Mouse (Mus musculus) left cerebral cortex, adult 8-10 months (tissue): Measurements from ENCODE around the gene Gm26602. TPM values are rescaled to one million over a fixed set of nuclear protein-coding genes. Genes with fewer than 3 reads are reported as not detected.

Source experiments
- DNase-seq, 2 experiments: peaks; one replicate each; pipeline ENCODE4 v3.0.0; 2022; ENCODE audit warnings: low spot score in 2 of 2
- total RNA-seq, 4 experiments: library from RNA; stranded (reverse); gene quantifications; 2 replicates each; pipeline ENCODE4 v1.2.4; 2022

Gm26602 gene
- total RNA-seq, 4 experiments from 2014 or later = not detected

GRCm38 (mm10) chr10:79916808-79917531 lies 6.3 kb downstream of the Gm26602 start, which contains the start of gene Kiss1r:
TSS of gene Kiss1r (plus strand) at chr10:79916971.
- peak; percentile 70 to 74 for DNase-seq

- no peak for DNase-seq
Measured at GRCm38 (mm10) chr10:79917532-79918100, 7.0 kb downstream of the Gm26602 start.

GRCm38 (mm10) chr10:79918231-79919078 lies 7.8 kb downstream of the Gm26602 start:
- DNase-seq = no peak

- DNase-seq = no peak
Measured at GRCm38 (mm10) chr10:79919251-79919849, 8.7 kb downstream of the Gm26602 start.

- no peak for DNase-seq
Measured at GRCm38 (mm10) chr10:79920056-79920890, 9.6 kb downstream of the Gm26602 start.

- DNase-seq = no peak
Measured at GRCm38 (mm10) chr10:79920958-79921535, 10.4 kb downstream of the Gm26602 start, which contains the start of gene R3hdm4. TSS of gene R3hdm4 (minus strand) at chr10:79921208.

GRCm38 (mm10) chr10:79921572-79921971 lies 10.9 kb downstream of the Gm26602 start:
- no peak for DNase-seq

- DNase-seq = peak; percentile 80 to 96
Measured at GRCm38 (mm10) chr10:79924998-79925784, 14.5 kb downstream of the Gm26602 start.

- no peak for DNase-seq
Measured at GRCm38 (mm10) chr10:79925785-79926490, 15.3 kb downstream of the Gm26602 start.

GRCm38 (mm10) chr10:79926491-79927323 lies 16.1 kb downstream of the Gm26602 start, which contains the start of gene Arid3a:
TSS of gene Arid3a (plus strand) at chr10:79927043.
- DNase-seq = peak; percentile 71 to 78

GRCm38 (mm10) chr10:79927324-79928029 lies 16.8 kb downstream of the Gm26602 start:
- no peak for DNase-seq

- DNase-seq = no peak
Measured at GRCm38 (mm10) chr10:79928030-79928694, 17.5 kb downstream of the Gm26602 start.

GRCm38 (mm10) chr10:79928907-79929701 lies 18.4 kb downstream of the Gm26602 start:
- DNase-seq = no peak

- DNase-seq = no peak
Measured at GRCm38 (mm10) chr10:79929967-79930825, 19.5 kb downstream of the Gm26602 start.

- DNase-seq = no peak
Measured at GRCm38 (mm10) chr10:79930826-79931186, 20.1 kb downstream of the Gm26602 start.
